Mouse (Mus musculus) lung, postnatal 0 days (tissue): ENCODE data around the gene Dntt.

ENCODE experiments used
- CTCF ChIP-seq: IDR thresholded peaks from 2 replicates; pipeline ENCODE4 v1.5.1; 2016; ENCODE audit warnings: antibody characterized with exemption, mild to moderate bottlenecking
- EP300 ChIP-seq: IDR thresholded peaks from 2 replicates; pipeline ENCODE4 v1.6.1; 2016; ENCODE audit warnings: antibody characterized with exemption, mild to moderate bottlenecking, control low read depth

DNA sequence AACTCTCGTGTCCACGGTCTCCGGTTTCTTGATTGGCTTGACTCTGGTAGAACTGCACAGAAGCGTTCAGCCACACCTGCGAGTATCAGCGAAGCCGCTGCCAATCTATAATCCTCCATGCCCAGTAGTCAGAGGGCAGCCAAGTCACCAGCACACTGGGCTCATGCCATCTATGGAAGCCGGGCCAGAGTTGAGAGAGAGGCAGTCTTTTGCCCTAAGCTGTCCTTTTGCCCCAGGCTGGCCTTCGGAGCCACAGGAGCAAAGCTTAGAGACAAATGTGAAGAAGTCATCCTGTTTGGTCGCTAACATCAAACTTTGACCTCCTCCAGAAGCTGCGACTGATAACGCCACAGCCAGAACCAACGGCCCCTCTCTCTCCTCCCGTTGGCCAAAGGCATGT lies 54.6 kb downstream of the Dntt start:
- TF ChIP-seq EP300, result no peak
- TF ChIP-seq CTCF, result no peak
